Mouse (Mus musculus) CH12.LX (cell line): ENCODE results near the gene Spaca7. TPM values are rescaled to one million over a fixed set of nuclear protein-coding genes. Genes with fewer than 3 reads are reported as not detected.

ENCODE experiments used
- DNase-seq: peaks from one replicate; pipeline ENCODE4 v3.0.0-alpha.2; 2013; ENCODE audit errors: extremely low read depth
- H3K27ac ChIP-seq: 2 replicates; pipeline ENCODE4 v1.5.1; 2012; ENCODE audit warnings: low read depth, mild to moderate bottlenecking, control low read depth, moderate library complexity; ENCODE audit not compliant: insufficient read depth
- H3K27me3 ChIP-seq: replicated peaks from 2 replicates; pipeline ENCODE3; 2012; ENCODE audit warnings: inconsistent platforms
- H3K36me3 ChIP-seq, 2 experiments: replicated peaks in 1 of 2; 2 replicates each; pipeline versions ENCODE3 to v1.6.1; 2012; ENCODE audit warnings: inconsistent platforms in 1 of 2, low read length in 1 of 2, mild to moderate bottlenecking in 1 of 2, mixed read lengths in 1 of 2, moderate library complexity in 1 of 2; ENCODE audit not compliant: control insufficient read depth in 1 of 2, insufficient read depth in 1 of 2
- H3K4me1 ChIP-seq, 2 experiments: 2 replicates each; pipeline ENCODE4 v1.6.1; 2012; ENCODE audit warnings: inconsistent platforms in 1 of 2, moderate library complexity in 1 of 2; ENCODE audit not compliant: insufficient read depth in 2 of 2, control insufficient read depth in 1 of 2
- H3K4me2 ChIP-seq: 2 replicates; pipeline ENCODE4 v1.6.1; 2012; ENCODE audit warnings: low read depth, mild to moderate bottlenecking, control low read depth; ENCODE audit not compliant: poor library complexity, insufficient read depth, severe bottlenecking
- H3K4me3 ChIP-seq, 3 experiments: fragments of 150-350 bp in 1 of 3; sonication (generic) in 1 of 3; replicated peaks in 1 of 3; 2 replicates each; pipeline versions ENCODE3 to v1.5.1; 2011 to 2012; ENCODE audit warnings: low read depth in 2 of 3, low read length in 2 of 3, mild to moderate bottlenecking in 2 of 3, moderate library complexity in 2 of 3, control low read depth in 1 of 3, improper control_type of control experiment in 1 of 3, inconsistent platforms in 1 of 3, mixed read lengths in 1 of 3; ENCODE audit not compliant: poor library complexity in 1 of 3
- H3K79me2 ChIP-seq: replicated peaks from 2 replicates; pipeline ENCODE4 v1.6.1; 2012; ENCODE audit warnings: mild to moderate bottlenecking, moderate library complexity; ENCODE audit not compliant: control insufficient read depth, poor library complexity, insufficient read depth, severe bottlenecking; ENCODE audit errors: extremely low read depth
- H3K9ac ChIP-seq: 2 replicates; pipeline ENCODE4 v1.6.1; 2012; ENCODE audit warnings: low read depth, mild to moderate bottlenecking, control low read depth, moderate library complexity; ENCODE audit not compliant: insufficient read depth
- H3K9me3 ChIP-seq: replicated peaks from 2 replicates; pipeline ENCODE3; 2012; ENCODE audit warnings: low read length, inconsistent platforms, mixed read lengths
- BHLHE40 ChIP-seq: IDR thresholded peaks from 2 replicates; pipeline ENCODE4 v1.6.1; 2011; ENCODE audit warnings: mild to moderate bottlenecking, low read depth, low read length, improper control_type of control experiment
- CHD1 ChIP-seq: IDR thresholded peaks from 2 replicates; pipeline ENCODE4 v1.6.1; 2012; ENCODE audit warnings: low read depth, low read length, improper control_type of control experiment, inconsistent platforms
- CHD2 ChIP-seq: IDR thresholded peaks from 2 replicates; pipeline ENCODE4 v1.6.1; 2011; ENCODE audit warnings: low read length, improper control_type of control experiment
- CTCF ChIP-seq, 2 experiments: IDR thresholded peaks in 1 of 2; conservative IDR thresholded peaks in 1 of 2; 2 replicates each; pipeline ENCODE4 v1.5.1; 2011 to 2012; ENCODE audit warnings: low read depth in 2 of 2, low read length in 2 of 2, improper control_type of control experiment in 1 of 2, inconsistent platforms in 1 of 2, mild to moderate bottlenecking in 1 of 2, moderate library complexity in 1 of 2
- E2F4 ChIP-seq: IDR thresholded peaks from 2 replicates; pipeline ENCODE4 v1.6.1; 2011; ENCODE audit warnings: low read depth, low read length, improper control_type of control experiment; ENCODE audit not compliant: insufficient replicate concordance
- EP300 ChIP-seq: IDR thresholded peaks from 2 replicates; pipeline ENCODE4 v1.6.1; 2011; ENCODE audit warnings: low read length, improper control_type of control experiment
- ETS1 ChIP-seq: conservative IDR thresholded peaks from 2 replicates; pipeline ENCODE4 v1.6.1; 2012; ENCODE audit warnings: low read depth, mild to moderate bottlenecking, inconsistent platforms, low read length, improper control_type of control experiment, moderate library complexity
- JUND ChIP-seq: conservative IDR thresholded peaks from 2 replicates; pipeline ENCODE4 v1.6.1; 2011; ENCODE audit warnings: low read depth, low read length, improper control_type of control experiment
- KAT2A ChIP-seq: IDR thresholded peaks from 2 replicates; pipeline ENCODE4 v1.6.1; 2012; ENCODE audit warnings: low read length, improper control_type of control experiment, inconsistent platforms; ENCODE audit not compliant: insufficient replicate concordance
- MAFK ChIP-seq: IDR thresholded peaks from 2 replicates; pipeline ENCODE4 v1.6.1; 2011; ENCODE audit warnings: low read length, improper control_type of control experiment; ENCODE audit not compliant: insufficient replicate concordance
- MAX ChIP-seq: IDR thresholded peaks from 2 replicates; pipeline ENCODE4 v1.6.1; 2011; ENCODE audit warnings: low read length, improper control_type of control experiment
- MAZ ChIP-seq: IDR thresholded peaks from 2 replicates; pipeline ENCODE4 v1.6.1; 2012; ENCODE audit warnings: low read depth, mild to moderate bottlenecking, inconsistent platforms, low read length, improper control_type of control experiment, moderate library complexity
- MYC ChIP-seq: IDR thresholded peaks from 2 replicates; pipeline ENCODE4 v1.6.1; 2011; ENCODE audit warnings: low read depth, mild to moderate bottlenecking, improper control_type of control experiment, low read length
- PAX5 ChIP-seq: IDR thresholded peaks from 2 replicates; pipeline ENCODE4 v1.6.1; 2012; ENCODE audit warnings: low read length, inconsistent platforms, mixed read lengths
- POLR2AphosphoS2 ChIP-seq: IDR thresholded peaks from 2 replicates; pipeline ENCODE4 v1.6.1; 2011; ENCODE audit warnings: low read depth, low read length, improper control_type of control experiment
- RAD21 ChIP-seq: IDR thresholded peaks from 2 replicates; pipeline ENCODE4 v1.6.1; 2011; ENCODE audit warnings: low read depth, mild to moderate bottlenecking, low read length, improper control_type of control experiment, moderate library complexity
- SMC3 ChIP-seq: IDR thresholded peaks from 2 replicates; pipeline ENCODE4 v1.6.1; 2011; ENCODE audit warnings: low read depth, low read length, improper control_type of control experiment
- TBP ChIP-seq: conservative IDR thresholded peaks from 2 replicates; pipeline ENCODE4 v1.6.1; 2011; ENCODE audit warnings: low read depth, low read length, improper control_type of control experiment
- TCF12 ChIP-seq: IDR thresholded peaks from 2 replicates; pipeline ENCODE4 v1.6.1; 2014; ENCODE audit warnings: low read depth, mild to moderate bottlenecking, inconsistent platforms, low read length, improper control_type of control experiment
- UBTF ChIP-seq: IDR thresholded peaks from 2 replicates; pipeline ENCODE4 v1.6.1; 2012; ENCODE audit warnings: low read depth, mild to moderate bottlenecking, inconsistent platforms, low read length, improper control_type of control experiment, moderate library complexity
- USF2 ChIP-seq: conservative IDR thresholded peaks from 2 replicates; pipeline ENCODE4 v1.6.1; 2011; ENCODE audit warnings: low read depth, low read length, improper control_type of control experiment
- ZKSCAN1 ChIP-seq: IDR thresholded peaks from 2 replicates; pipeline ENCODE4 v1.6.1; 2012; ENCODE audit warnings: low read depth, inconsistent platforms, low read length, improper control_type of control experiment, borderline replicate concordance
- ZMIZ1 ChIP-seq: IDR thresholded peaks from 2 replicates; pipeline ENCODE4 v1.6.1; 2012; ENCODE audit warnings: low read depth, mild to moderate bottlenecking, inconsistent platforms, low read length, improper control_type of control experiment
- ZNF384 ChIP-seq: IDR thresholded peaks from 2 replicates; pipeline ENCODE4 v1.6.1; 2012; ENCODE audit warnings: low read depth, low read length, improper control_type of control experiment, inconsistent platforms
- dilution Hi-C: fragments of 300-500 bp; cut with MboI; formaldehyde crosslinking; loops from 2 replicates; pipeline ENCODE4 v1.14.3; 2020; ENCODE audit warnings: low sequenced_read_pairs; ENCODE audit not compliant: extremely low pct_unique_long_range_greater_than_20kb, extremely low pct_ligation_motif_present
- in situ Hi-C: fragments of 300-500 bp; cut with MboI; formaldehyde crosslinking; loops from 3 replicates; pipeline ENCODE4 v1.14.3; 2019; ENCODE audit warnings: low sequenced_read_pairs, low pct_ligation_motif_present, low pct_unique_long_range_greater_than_20kb, mixed read lengths
- polyA plus RNA-seq: library from polyadenylated mRNA; unstranded; fragments of >175 nt; gene quantifications from 2 replicates; pipeline ENCODE4 v1.2.1, GENCODE M21; 2012; ENCODE audit warnings: low read depth; ENCODE audit not compliant: insufficient read length
- total RNA-seq, 2 experiments: library from RNA; depleted of rRNA; stranded (reverse); fragments of 300-350 nt in 1 of 2; fragments of >200 nt in 1 of 2; gene quantifications; 2 replicates each; pipeline ENCODE4 v1.2.3; 2012 to 2014

The Spaca7 gene
- total and polyA plus RNA-seq, 3 experiments = not detected

DNA sequence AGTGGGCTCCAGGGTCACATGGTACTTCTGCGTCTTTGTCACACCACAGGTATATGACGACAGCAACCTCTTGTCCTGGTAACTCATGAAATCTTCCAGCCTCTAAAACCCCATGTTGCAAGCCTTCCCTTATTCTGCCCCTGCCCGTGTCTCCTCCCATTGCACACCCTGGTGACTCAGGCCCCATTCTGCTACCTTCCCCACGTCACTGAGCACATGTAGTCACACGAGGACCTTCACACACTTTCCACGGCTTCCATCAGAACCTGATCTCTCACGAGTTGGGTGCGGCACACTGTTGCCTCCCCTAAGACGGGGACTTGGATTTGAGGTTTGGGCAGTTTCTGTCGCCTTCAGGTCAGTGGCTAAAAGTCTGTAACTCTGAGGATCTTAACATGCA is 36.0 kb downstream of the Spaca7 start:
- Histone ChIP-seq H3K4me2 (no peak overlapping the region), H3K4me3 (no peak overlapping the region), H3K27ac (no peak overlapping the region), H3K4me1 (no peaks in the 10 kb centered on the region), H3K36me3 (peaks cover 0 to 11% of the 10 kb centered on the region in 2 experiments), H3K9ac (no peak overlapping the region), H3K9me3 (no peaks in the 10 kb centered on the region), H3K27me3 (peaks cover 23% of the 10 kb centered on the region), H3K79me2 (no peaks in the 10 kb centered on the region)
- DNase-seq = no peak
- dilution Hi-C loops (no loop called here), in situ Hi-C loops (loop anchor here (5.0 kb wide), 1 partner anchor 68 kb away; no protein-coding TSS in a partner anchor)
- TF ChIP-seq CTCF (conservative IDR thresholded peaks at IDR 0.05 in 1 of 2, IDR thresholded peaks at IDR 0.05 in 1 of 2; ENCODE audit: low read depth in 2 of 2, low read length in 2 of 2) (no peak), BHLHE40 (no peak), ZMIZ1 (no peak), MAFK (no peak), EP300 (no peak), PAX5 (no peak), RAD21 (no peak), KAT2A (no peak), USF2 (no peak), UBTF (no peak), CHD2 (no peak), E2F4 (no peak), ZKSCAN1 (no peak), CHD1 (no peak), MAZ (no peak), POLR2AphosphoS2 (no peak), SMC3 (no peak)

DNA sequence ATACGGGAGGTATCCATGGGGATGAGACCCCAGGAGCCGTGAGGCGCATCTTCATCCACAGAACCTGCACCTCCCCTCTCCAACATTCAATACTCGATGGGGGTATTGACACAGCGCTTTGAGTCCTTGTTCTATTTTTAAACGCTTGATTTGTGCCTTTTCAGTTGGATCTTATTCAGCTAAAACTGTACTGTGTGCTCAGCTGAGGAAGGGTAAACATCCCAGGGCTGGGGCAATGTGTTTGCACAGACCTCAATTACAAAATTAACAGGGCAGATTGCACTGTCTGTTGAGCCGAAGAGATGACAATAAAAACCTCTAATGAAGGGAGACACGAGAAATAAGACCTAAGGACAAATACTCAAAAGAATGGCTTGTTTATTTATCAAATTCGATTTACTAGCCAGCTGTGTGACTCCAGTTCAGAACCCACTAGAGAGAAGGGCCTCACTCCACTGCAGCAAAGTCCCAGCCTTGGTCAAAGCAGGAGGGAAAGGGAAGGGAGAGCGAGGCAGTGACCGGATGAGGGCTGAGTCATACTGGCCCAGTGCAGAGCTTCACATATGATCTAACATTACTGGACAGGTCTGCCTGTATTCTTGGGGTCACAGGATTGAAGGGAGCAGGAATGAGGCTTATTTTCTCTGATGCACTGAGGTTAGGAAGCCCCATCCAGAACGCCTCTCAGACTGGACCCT is 37.1 kb downstream of the Spaca7 start:
- Histone ChIP-seq H3K9ac (no peak overlapping the region), H3K4me3 (no peak overlapping the region), H3K79me2 (no peaks in the 10 kb centered on the region), H3K27ac (no peak overlapping the region), H3K9me3 (no peaks in the 10 kb centered on the region), H3K36me3 (peaks cover 6 to 21% of the 10 kb centered on the region in 2 experiments), H3K27me3 (peaks cover 13% of the 10 kb centered on the region), H3K4me2 (no peak overlapping the region), H3K4me1 (no peaks in the 10 kb centered on the region)
- dilution Hi-C loops = no loop called here
- in situ Hi-C loops = loop anchor here (5.0 kb wide), 1 partner anchor 67 kb away; no protein-coding TSS in a partner anchor
- no peak for DNase-seq
- TF ChIP-seq CHD1 = no peak
- TF ChIP-seq MAX = no peak
- no peak for TF ChIP-seq TBP
- no peak for TF ChIP-seq ETS1
- TF ChIP-seq BHLHE40 = no peak
- TF ChIP-seq ZNF384 = no peak
- no peak for TF ChIP-seq MAFK
- no peak for TF ChIP-seq TCF12
- no peak for TF ChIP-seq JUND
- no peak for TF ChIP-seq MYC
